Mouse (Mus musculus): ENCODE results near the gene Acnat2. TPM values are rescaled to one million over a fixed set of nuclear protein-coding genes. Genes with fewer than 3 reads are reported as not detected.
"Not testable (repeated sequence)": the region's sequence is repeated elsewhere in the genome, so short reads cannot be mapped to it uniquely, and the experiment has no call there.

Gene Acnat2
- polyA plus RNA-seq (2015; fragmentation: Nextera tagmentation; extraction: Ambion mirVana): 0.32 and 0.57 TPM in 2 replicates

- not testable (repeated sequence) for H3K9ac ChIP-seq (ENCODE audit: low read depth, low read length); ATAC-seq (ENCODE audit: low read depth); H3K27ac ChIP-seq (ENCODE audit: low read length); H3K36me3 ChIP-seq (ENCODE audit: control insufficient read depth, insufficient read depth); H3K4me1 ChIP-seq (ENCODE audit: control insufficient read depth, low read depth, low read length); H3K4me3 ChIP-seq (ENCODE audit: low read depth, low read length); H3K27me3 ChIP-seq (ENCODE audit: control insufficient read depth, insufficient read depth, low read depth, low read length); H3K9me3 ChIP-seq (replicated peaks; ENCODE audit: control insufficient read depth, low read length); H3K4me2 ChIP-seq (ENCODE audit: low read depth, low read length)
- WGBS (ENCODE audit: insufficient replicate concordance): 54% methylated on average over 5 of the region's 5 CpGs
These were observed at the start of gene Acnat2 for GRCm38 (mm10) chr4:49407957-49408356. Gene Acnat2, minus strand, starts transcription at chr4:49408151.

- no peak overlapping the region for H3K27ac ChIP-seq (ENCODE audit: low read length)
- 67% methylated on average over 2 of the region's 2 CpGs for WGBS (ENCODE audit: insufficient replicate concordance)
These were observed 48.2 kb upstream of the Acnat2 start for GRCm38 (mm10) chr4:49456171-49456570.

GRCm38 (mm10) chr4:49451848-49452551 is 44.0 kb upstream of the Acnat2 start:
- H3K9ac ChIP-seq (ENCODE audit: low read depth, low read length): no peak overlapping the region
- H3K36me3 ChIP-seq (ENCODE audit: control insufficient read depth, insufficient read depth): no peaks in the 10 kb centered on the region
- H3K4me3 ChIP-seq (ENCODE audit: low read depth, low read length): no peak overlapping the region
- no peaks in the 10 kb centered on the region for H3K9me3 ChIP-seq (replicated peaks; ENCODE audit: control insufficient read depth, low read length)
- no peaks in the 10 kb centered on the region for H3K27me3 ChIP-seq (ENCODE audit: control insufficient read depth, insufficient read depth, low read depth, low read length)
- no peak overlapping the region for H3K4me2 ChIP-seq (ENCODE audit: low read depth, low read length)
- ATAC-seq (ENCODE audit: low read depth): peak; percentile 49
- WGBS (ENCODE audit: insufficient replicate concordance): 40% methylated on average over 1 of the region's 1 CpGs
- peaks cover 8% of the 10 kb centered on the region for H3K4me1 ChIP-seq (ENCODE audit: control insufficient read depth, low read depth, low read length)
- H3K27ac ChIP-seq (ENCODE audit: low read length): peak overlapping the region; percentile 74

More at GRCm38 (mm10) chr4:49456171-49456570, 48.2 kb upstream of the Acnat2 start:
- no peak for ATAC-seq (ENCODE audit: low read depth)
- H3K4me2 ChIP-seq (ENCODE audit: low read depth, low read length): no peak overlapping the region
- no peak overlapping the region for H3K9ac ChIP-seq (ENCODE audit: low read depth, low read length)
- no peak overlapping the region for H3K4me3 ChIP-seq (ENCODE audit: low read depth, low read length)
- H3K9me3 ChIP-seq (replicated peaks; ENCODE audit: control insufficient read depth, low read length): no peaks in the 10 kb centered on the region
- no peaks in the 10 kb centered on the region for H3K36me3 ChIP-seq (ENCODE audit: control insufficient read depth, insufficient read depth)
- H3K4me1 ChIP-seq (ENCODE audit: control insufficient read depth, low read depth, low read length): peaks cover 8% of the 10 kb centered on the region
- H3K27me3 ChIP-seq (ENCODE audit: control insufficient read depth, insufficient read depth, low read depth, low read length): no peaks in the 10 kb centered on the region

- not testable (repeated sequence) for H3K9me3 ChIP-seq (replicated peaks; ENCODE audit: control insufficient read depth, low read length); H3K27me3 ChIP-seq (ENCODE audit: control insufficient read depth, insufficient read depth, low read depth, low read length); H3K9ac ChIP-seq (ENCODE audit: low read depth, low read length); H3K4me1 ChIP-seq (ENCODE audit: control insufficient read depth, low read depth, low read length); H3K36me3 ChIP-seq (ENCODE audit: control insufficient read depth, insufficient read depth); H3K4me3 ChIP-seq (ENCODE audit: low read depth, low read length); H3K4me2 ChIP-seq (ENCODE audit: low read depth, low read length)
- peak; percentile 80 for ATAC-seq (ENCODE audit: low read depth)
- peak overlapping the region; percentile 74 for H3K27ac ChIP-seq (ENCODE audit: low read length)
- WGBS (ENCODE audit: insufficient replicate concordance): no CpG with 5 or more reads among the region's 1 CpGs
These were observed 43.3 kb upstream of the Acnat2 start for GRCm38 (mm10) chr4:49451133-49451847.

GRCm38 (mm10) chr4:49436968-49437367 is 29.0 kb upstream of the Acnat2 start:
- not testable (repeated sequence) for H3K4me1 ChIP-seq (ENCODE audit: control insufficient read depth, low read depth, low read length); H3K27me3 ChIP-seq (ENCODE audit: control insufficient read depth, insufficient read depth, low read depth, low read length); H3K4me3 ChIP-seq (ENCODE audit: low read depth, low read length); H3K27ac ChIP-seq (ENCODE audit: low read length); ATAC-seq (ENCODE audit: low read depth); H3K9me3 ChIP-seq (replicated peaks; ENCODE audit: control insufficient read depth, low read length); H3K36me3 ChIP-seq (ENCODE audit: control insufficient read depth, insufficient read depth); H3K4me2 ChIP-seq (ENCODE audit: low read depth, low read length); H3K9ac ChIP-seq (ENCODE audit: low read depth, low read length)
- 71% methylated on average over 3 of the region's 3 CpGs for WGBS (ENCODE audit: insufficient replicate concordance)

GRCm38 (mm10) chr4:49410151-49410550 is 2.2 kb upstream of the Acnat2 start:
- WGBS (ENCODE audit: insufficient replicate concordance): 53% methylated on average over 2 of the region's 2 CpGs
- H3K9ac ChIP-seq (ENCODE audit: low read depth, low read length); H3K4me2 ChIP-seq (ENCODE audit: low read depth, low read length); H3K27ac ChIP-seq (ENCODE audit: low read length); H3K4me3 ChIP-seq (ENCODE audit: low read depth, low read length); ATAC-seq (ENCODE audit: low read depth); H3K9me3 ChIP-seq (replicated peaks; ENCODE audit: control insufficient read depth, low read length); H3K27me3 ChIP-seq (ENCODE audit: control insufficient read depth, insufficient read depth, low read depth, low read length); H3K4me1 ChIP-seq (ENCODE audit: control insufficient read depth, low read depth, low read length); H3K36me3 ChIP-seq (ENCODE audit: control insufficient read depth, insufficient read depth): not testable (repeated sequence)

- no peak overlapping the region for H3K9ac ChIP-seq (ENCODE audit: low read depth, low read length)
- no peaks in the 10 kb centered on the region; the same call in 1 of the 2 replicates for H3K4me1 ChIP-seq (ENCODE audit: control insufficient read depth, low read depth, low read length)
- ATAC-seq (ENCODE audit: low read depth): peak; percentile 60; the same call in 1 of the 2 replicates
- H3K4me2 ChIP-seq (ENCODE audit: low read depth, low read length): no peak overlapping the region
- no peaks in the 10 kb centered on the region for H3K9me3 ChIP-seq (replicated peaks; ENCODE audit: control insufficient read depth, low read length)
- H3K27me3 ChIP-seq (ENCODE audit: control insufficient read depth, insufficient read depth, low read depth, low read length): no peaks in the 10 kb centered on the region
- WGBS (ENCODE audit: insufficient replicate concordance): 31% methylated on average over 2 of the region's 2 CpGs
- no peak overlapping the region for H3K4me3 ChIP-seq (ENCODE audit: low read depth, low read length)
- H3K36me3 ChIP-seq (ENCODE audit: control insufficient read depth, insufficient read depth): no peaks in the 10 kb centered on the region
- H3K27ac ChIP-seq (ENCODE audit: low read length): no peak overlapping the region
These were observed 21.1 kb downstream of the Acnat2 start for GRCm38 (mm10) chr4:49386873-49387272.

- H3K27ac ChIP-seq (ENCODE audit: low read length); H3K27me3 ChIP-seq (ENCODE audit: control insufficient read depth, insufficient read depth, low read depth, low read length); H3K36me3 ChIP-seq (ENCODE audit: control insufficient read depth, insufficient read depth); H3K9ac ChIP-seq (ENCODE audit: low read depth, low read length); H3K4me1 ChIP-seq (ENCODE audit: control insufficient read depth, low read depth, low read length); ATAC-seq (ENCODE audit: low read depth); H3K4me2 ChIP-seq (ENCODE audit: low read depth, low read length); H3K9me3 ChIP-seq (replicated peaks; ENCODE audit: control insufficient read depth, low read length); H3K4me3 ChIP-seq (ENCODE audit: low read depth, low read length): not testable (repeated sequence)
- 35% methylated on average over 1 of the region's 2 CpGs for WGBS (ENCODE audit: insufficient replicate concordance)
These were observed 24.2 kb downstream of the Acnat2 start for GRCm38 (mm10) chr4:49383576-49384318.

- H3K27ac ChIP-seq (ENCODE audit: low read length); ATAC-seq (ENCODE audit: low read depth); H3K27me3 ChIP-seq (ENCODE audit: control insufficient read depth, insufficient read depth, low read depth, low read length); H3K9me3 ChIP-seq (replicated peaks; ENCODE audit: control insufficient read depth, low read length); H3K4me2 ChIP-seq (ENCODE audit: low read depth, low read length); H3K36me3 ChIP-seq (ENCODE audit: control insufficient read depth, insufficient read depth); H3K4me3 ChIP-seq (ENCODE audit: low read depth, low read length); H3K9ac ChIP-seq (ENCODE audit: low read depth, low read length); H3K4me1 ChIP-seq (ENCODE audit: control insufficient read depth, low read depth, low read length): not testable (repeated sequence)
- 62% methylated on average over 3 of the region's 3 CpGs for WGBS (ENCODE audit: insufficient replicate concordance)
These were observed 39.9 kb downstream of the Acnat2 start for GRCm38 (mm10) chr4:49368046-49368445.
